Mouse (Mus musculus) embryonic facial prominence, embryonic 10.5 days (tissue): Measurements from ENCODE around the gene Snx27. TPM values are rescaled to one million over a fixed set of nuclear protein-coding genes. Genes with fewer than 3 reads are reported as not detected.
A peak's percentile ranks its signal among the peaks of the same experiment; 100 is the strongest.

Experiments
- DNase-seq: peaks from one replicate; pipeline ENCODE4 v3.0.0-alpha.2; 2017; ENCODE audit warnings: low spot score
- H3K27ac ChIP-seq: fragments of 300-500 bp; sonication (generic); replicated peaks from 2 replicates; pipeline ENCODE4 v1.5.1; 2016; ENCODE audit warnings: mild to moderate bottlenecking
- H3K27me3 ChIP-seq: fragments of 300-500 bp; sonication (generic); replicated peaks from 2 replicates; pipeline ENCODE4 v1.6.1; 2016; ENCODE audit warnings: low read depth, mild to moderate bottlenecking; ENCODE audit not compliant: poor library complexity, severe bottlenecking
- H3K36me3 ChIP-seq: fragments of 300-500 bp; sonication (generic); replicated peaks from 2 replicates; pipeline ENCODE4 v1.6.1; 2016; ENCODE audit warnings: mild to moderate bottlenecking, moderate library complexity
- H3K4me1 ChIP-seq: fragments of 300-500 bp; sonication (generic); 2 replicates; pipeline ENCODE4 v1.6.1; 2016
- H3K4me3 ChIP-seq: fragments of 300-500 bp; sonication (generic); 2 replicates; pipeline ENCODE4 v1.5.1; 2016; ENCODE audit warnings: mild to moderate bottlenecking, moderate library complexity
- H3K9me3 ChIP-seq: fragments of 300-500 bp; sonication (generic); 2 replicates; pipeline ENCODE4 v1.6.1; 2016; ENCODE audit warnings: mild to moderate bottlenecking
- WGBS: fragments of 180-500 bp; shearing (Covaris S2); methylation state at CpG from one replicate; pipeline ENCODE4 v1.1.7; 2016; 5-methylcytosine and 5-hydroxymethylcytosine counted together
- polyA plus RNA-seq: library from polyadenylated mRNA; unstranded; fragments of >200 nt; fragmentation: Nextera tagmentation; extraction: Ambion mirVana; gene quantifications from 2 replicates; pipeline ENCODE4 v1.2.1, GENCODE M21; 2016

Snx27 gene
- polyA plus RNA-seq, 1 experiment from 2014 or later = 39.3 TPM

DNA sequence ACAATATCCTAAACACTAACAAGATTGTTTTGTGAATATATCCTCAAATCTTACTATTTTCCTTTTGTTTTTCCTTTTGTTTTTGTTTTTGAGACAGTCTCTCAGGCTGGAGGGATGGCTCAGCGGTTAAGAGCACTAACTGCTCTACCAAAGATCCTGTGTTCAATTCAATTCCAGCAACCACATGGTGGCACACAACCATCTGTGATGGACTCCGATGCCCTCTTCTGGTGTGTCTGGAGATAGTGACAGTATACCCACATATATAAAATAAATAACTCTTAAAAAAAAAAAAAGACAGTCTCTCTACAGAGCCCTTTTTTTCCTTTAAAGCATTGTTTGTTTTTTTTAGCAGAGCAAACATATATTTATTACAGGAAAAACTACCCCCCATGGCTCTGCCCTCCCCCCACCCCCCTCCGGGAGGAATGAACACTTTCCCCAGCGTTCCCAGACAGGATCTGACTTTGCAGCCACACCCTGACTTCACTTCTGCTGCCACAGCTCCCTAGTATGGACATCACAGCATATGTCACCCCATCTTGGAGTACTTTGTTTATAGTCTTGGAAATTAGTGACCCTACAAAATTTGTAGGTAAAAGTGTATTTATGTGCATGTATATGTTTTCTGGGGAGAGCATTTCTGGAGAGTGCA is 18.0 kb downstream of the Snx27 start:
- Histone ChIP-seq H3K4me3 (no peak overlapping the region), H3K4me1 (peaks cover 18% of the 10 kb centered on the region), H3K27me3 (no peaks in the 10 kb centered on the region), H3K36me3 (peaks cover 22% of the 10 kb centered on the region), H3K27ac (no peak overlapping the region), H3K9me3 (no peaks in the 10 kb centered on the region)
- 71% methylated on average over 4 of the region's 4 CpGs for WGBS
- no peak for DNase-seq

DNA sequence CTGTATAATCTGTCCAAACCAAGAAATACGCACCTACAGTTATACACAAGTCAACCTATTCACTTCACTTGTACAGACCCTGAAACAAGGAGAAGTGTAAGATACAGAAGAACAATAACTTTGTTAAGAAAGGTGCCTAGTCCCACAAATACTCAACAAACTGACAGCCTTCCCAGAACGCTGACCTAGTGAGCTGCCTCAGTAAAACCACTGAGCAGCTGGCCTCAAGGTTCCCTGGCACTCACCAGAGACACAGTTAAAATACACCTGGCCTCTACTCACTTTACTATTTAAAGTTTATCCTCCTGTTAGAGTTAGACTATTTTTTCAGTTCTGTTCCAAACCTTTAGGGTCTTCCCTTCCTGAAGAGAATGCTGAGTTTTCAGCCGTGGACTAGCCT is 19.4 kb downstream of the Snx27 start:
- Histone ChIP-seq H3K9me3 (no peaks in the 10 kb centered on the region), H3K4me3 (no peak overlapping the region), H3K4me1 (peaks cover 18% of the 10 kb centered on the region), H3K27me3 (no peaks in the 10 kb centered on the region), H3K36me3 (peaks cover 35% of the 10 kb centered on the region), H3K27ac (no peak overlapping the region)
- 77% methylated on average over 3 of the region's 3 CpGs for WGBS
- DNase-seq = no peak

DNA sequence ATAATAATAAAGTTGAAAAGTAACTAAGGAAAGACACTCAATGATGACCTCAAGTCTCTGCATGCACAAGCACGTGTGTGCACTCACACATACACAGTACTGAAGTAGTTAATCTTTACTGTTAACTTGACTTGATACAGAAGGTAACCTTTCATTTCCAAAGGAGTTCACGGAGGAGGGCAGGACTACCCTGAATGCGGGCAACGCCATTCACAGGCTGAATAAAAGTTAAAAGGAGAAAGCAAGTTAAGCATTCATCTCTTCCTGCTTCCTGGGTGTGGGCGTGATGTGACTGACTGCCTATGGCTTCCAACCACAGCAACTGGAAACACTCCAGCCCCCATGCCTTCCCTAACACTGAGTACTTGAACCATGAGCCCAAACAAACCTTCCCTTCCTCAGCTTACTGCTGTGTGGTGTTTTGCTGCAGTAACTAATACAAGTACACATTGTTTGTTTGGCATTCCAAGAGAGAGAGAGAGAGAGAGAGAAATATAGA is 22.5 kb downstream of the Snx27 start:
- no peak overlapping the region for H3K4me3 ChIP-seq
- H3K27me3 ChIP-seq = no peaks in the 10 kb centered on the region
- WGBS = 89% methylated on average over 5 of the region's 5 CpGs
- H3K4me1 ChIP-seq = peaks cover 5% of the 10 kb centered on the region
- H3K36me3 ChIP-seq = peaks cover 48% of the 10 kb centered on the region
- H3K9me3 ChIP-seq = no peaks in the 10 kb centered on the region
- H3K27ac ChIP-seq = no peak overlapping the region
- DNase-seq = no peak

DNA sequence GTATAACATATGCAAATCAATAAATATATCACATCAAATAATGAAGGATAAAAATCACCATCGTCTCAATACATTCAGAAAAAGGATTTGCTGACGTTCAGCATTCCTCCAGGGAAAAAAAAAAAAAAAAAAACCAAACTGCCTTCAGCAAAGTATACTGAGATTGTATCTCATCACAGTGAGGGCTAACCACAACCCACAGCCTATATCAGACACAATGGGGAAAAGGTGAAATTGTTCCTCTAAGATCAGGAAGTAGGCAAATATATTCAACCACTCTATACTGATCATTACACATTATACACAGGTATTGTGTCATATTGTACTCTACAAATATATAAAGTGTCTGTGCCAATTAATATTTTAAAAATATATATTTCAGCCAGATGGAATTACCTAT is 33.5 kb downstream of the Snx27 start:
- Histone ChIP-seq H3K27me3 (no peaks in the 10 kb centered on the region), H3K4me1 (no peaks in the 10 kb centered on the region), H3K36me3 (peaks cover 11% of the 10 kb centered on the region), H3K4me3 (no peak overlapping the region), H3K9me3 (no peaks in the 10 kb centered on the region), H3K27ac (no peak overlapping the region)
- 92% methylated on average over 2 of the region's 2 CpGs for WGBS
- DNase-seq = no peak

DNA sequence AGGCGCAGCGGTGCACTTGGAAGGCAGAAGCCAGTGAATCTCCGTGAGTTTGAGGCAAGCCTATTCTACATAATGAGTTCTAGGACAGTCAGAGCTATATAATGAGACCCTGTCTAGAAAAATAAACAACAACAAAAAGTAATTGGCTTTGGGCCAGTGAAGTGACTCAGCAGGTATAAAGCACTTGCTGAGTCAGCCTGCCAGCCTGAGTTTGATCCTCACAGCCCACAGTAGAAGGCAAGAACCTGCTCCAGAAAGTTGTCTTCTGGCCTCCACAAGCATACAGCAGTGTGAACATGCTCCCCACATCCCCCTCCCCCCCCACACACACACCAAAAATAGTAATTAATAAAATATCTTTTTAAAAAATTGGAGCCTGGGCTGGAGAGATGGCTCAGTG is 45.3 kb downstream of the Snx27 start:
- Histone ChIP-seq H3K9me3 (no peaks in the 10 kb centered on the region), H3K27ac (no peak overlapping the region), H3K27me3 (no peaks in the 10 kb centered on the region), H3K4me1 (no peaks in the 10 kb centered on the region), H3K4me3 (no peak overlapping the region), H3K36me3 (peaks cover 10% of the 10 kb centered on the region; the same call in 1 of the 2 replicates)
- no peak for DNase-seq
- WGBS = 92% methylated on average over 3 of the region's 3 CpGs

DNA sequence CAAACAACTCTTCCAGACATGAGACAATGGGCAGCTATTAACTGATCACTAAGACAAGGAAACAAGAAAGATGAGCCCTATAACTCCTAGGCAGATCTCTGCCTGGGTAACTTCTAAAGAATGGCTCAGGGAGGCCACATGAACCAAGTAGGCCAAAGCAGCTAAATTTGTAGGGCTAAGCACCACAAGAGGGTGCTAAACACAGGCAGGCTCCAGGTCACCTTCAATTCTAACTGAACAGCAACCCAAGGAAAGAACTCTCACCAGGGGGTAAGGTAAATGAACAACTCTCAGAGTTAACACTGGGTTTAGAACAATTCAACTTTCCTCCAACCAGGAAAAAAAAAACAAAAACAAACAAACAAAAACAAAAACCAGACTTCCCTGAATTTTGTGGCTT is 48.5 kb downstream of the Snx27 start:
- Histone ChIP-seq H3K9me3 (no peaks in the 10 kb centered on the region), H3K4me1 (no peaks in the 10 kb centered on the region), H3K36me3 (peaks cover 20% of the 10 kb centered on the region), H3K27me3 (no peaks in the 10 kb centered on the region), H3K4me3 (no peak overlapping the region), H3K27ac (no peak overlapping the region)
- no peak for DNase-seq

DNA sequence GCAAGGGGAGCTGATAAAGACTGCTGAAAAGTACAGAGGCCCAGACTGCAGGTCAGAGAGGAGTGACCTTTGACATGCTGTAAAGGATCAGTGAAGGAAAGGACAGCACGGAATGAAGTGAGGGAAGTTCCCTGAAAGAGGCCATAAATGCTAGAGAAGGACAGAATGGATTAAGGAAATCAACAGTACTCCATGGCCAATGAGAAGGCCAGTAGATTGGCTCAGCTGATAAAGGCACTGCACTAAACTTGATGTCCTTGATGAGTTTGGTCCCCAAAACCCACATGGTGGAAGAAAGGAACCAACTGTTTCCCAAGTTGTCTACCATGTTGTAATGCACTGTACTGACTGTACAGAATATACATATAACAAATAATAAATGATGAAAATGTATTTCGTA is 55.8 kb downstream of the Snx27 start:
- WGBS = 81% methylated on average over 2 of the region's 2 CpGs
- no peak overlapping the region for H3K27ac ChIP-seq
- no peak overlapping the region for H3K4me3 ChIP-seq
- H3K36me3 ChIP-seq = peaks cover 81% of the 10 kb centered on the region
- no peak for DNase-seq
- H3K27me3 ChIP-seq = no peaks in the 10 kb centered on the region
- H3K9me3 ChIP-seq = no peaks in the 10 kb centered on the region
- H3K4me1 ChIP-seq = no peaks in the 10 kb centered on the region

DNA sequence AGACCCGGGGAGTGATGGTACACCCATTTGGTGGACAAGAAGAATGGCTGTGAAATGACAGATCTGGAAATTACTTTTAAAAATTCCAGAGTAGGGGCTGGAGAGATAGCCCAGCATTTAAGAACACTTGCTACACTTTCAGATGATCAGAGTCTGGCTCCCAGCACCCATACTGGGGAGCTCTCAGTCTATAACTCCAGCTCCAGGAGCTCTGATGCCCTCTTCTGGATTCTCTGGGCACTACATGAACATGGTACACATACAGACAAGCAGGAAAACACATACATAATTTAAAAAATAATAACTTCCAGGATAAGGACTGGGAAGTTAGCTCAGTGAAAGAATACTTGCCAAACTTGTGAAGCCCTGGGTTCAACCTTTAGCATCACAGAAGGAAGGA is 75.9 kb downstream of the Snx27 start:
- DNase-seq = no peak
- H3K9me3 ChIP-seq = no peaks in the 10 kb centered on the region
- 97% methylated on average over 1 of the region's 1 CpGs for WGBS

DNA sequence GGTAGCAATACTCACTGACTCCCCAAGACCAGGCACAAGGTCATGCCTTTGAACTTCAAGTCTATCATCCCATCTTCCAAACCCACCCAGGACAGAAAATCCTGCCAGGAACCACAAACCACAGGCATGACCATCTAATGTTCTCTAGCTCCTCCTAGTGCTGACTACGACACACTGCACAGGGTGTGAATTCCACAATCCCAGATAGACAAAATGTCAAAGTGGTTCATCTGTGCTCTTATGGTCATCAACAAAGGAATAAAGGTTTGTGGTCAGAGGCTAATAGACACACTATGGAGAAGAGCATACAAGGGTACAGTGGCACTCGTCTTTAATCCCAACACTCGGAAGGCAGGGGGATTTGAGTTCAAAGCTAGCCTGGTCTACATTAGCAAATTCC is 80.3 kb downstream of the Snx27 start:
- Histone ChIP-seq H3K27ac (no peak overlapping the region), H3K9me3 (no peaks in the 10 kb centered on the region), H3K27me3 (no peaks in the 10 kb centered on the region), H3K36me3 (peaks cover 73% of the 10 kb centered on the region), H3K4me1 (no peaks in the 10 kb centered on the region), H3K4me3 (no peak overlapping the region)
- no peak for DNase-seq
- 76% methylated on average over 3 of the region's 3 CpGs for WGBS

More for the DNA sequence above, 75.9 kb downstream of the Snx27 start:
- peaks cover 75% of the 10 kb centered on the region for H3K36me3 ChIP-seq
- H3K4me3 ChIP-seq = no peak overlapping the region
- H3K27ac ChIP-seq = no peak overlapping the region
- no peaks in the 10 kb centered on the region for H3K4me1 ChIP-seq
- no peaks in the 10 kb centered on the region for H3K27me3 ChIP-seq

DNA sequence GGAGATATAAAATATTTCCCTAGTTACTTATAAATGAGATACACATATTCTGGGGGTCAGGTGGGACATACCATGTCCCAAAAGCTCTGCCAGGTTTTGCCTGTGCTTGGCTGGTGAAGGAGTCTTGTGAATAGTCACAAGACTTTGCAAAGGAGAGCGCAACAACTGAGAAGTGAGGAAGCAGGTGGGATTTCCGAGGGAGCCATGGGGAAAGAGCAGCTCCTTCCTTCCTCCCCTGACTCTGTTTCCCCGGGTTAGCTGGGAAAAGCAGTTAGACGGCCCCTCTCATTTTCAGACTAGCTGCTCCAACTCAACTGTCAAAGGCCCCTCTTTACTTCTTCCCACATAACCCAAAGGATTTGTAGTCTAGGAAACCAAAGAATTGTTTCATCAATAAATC is 85.4 kb downstream of the Snx27 start:
- no peak for DNase-seq
- Histone ChIP-seq H3K36me3 (peaks cover 80% of the 10 kb centered on the region), H3K27ac (no peak overlapping the region), H3K9me3 (no peaks in the 10 kb centered on the region), H3K4me3 (no peak overlapping the region), H3K27me3 (no peaks in the 10 kb centered on the region), H3K4me1 (no peaks in the 10 kb centered on the region)
- 86% methylated on average over 4 of the region's 4 CpGs for WGBS

DNA sequence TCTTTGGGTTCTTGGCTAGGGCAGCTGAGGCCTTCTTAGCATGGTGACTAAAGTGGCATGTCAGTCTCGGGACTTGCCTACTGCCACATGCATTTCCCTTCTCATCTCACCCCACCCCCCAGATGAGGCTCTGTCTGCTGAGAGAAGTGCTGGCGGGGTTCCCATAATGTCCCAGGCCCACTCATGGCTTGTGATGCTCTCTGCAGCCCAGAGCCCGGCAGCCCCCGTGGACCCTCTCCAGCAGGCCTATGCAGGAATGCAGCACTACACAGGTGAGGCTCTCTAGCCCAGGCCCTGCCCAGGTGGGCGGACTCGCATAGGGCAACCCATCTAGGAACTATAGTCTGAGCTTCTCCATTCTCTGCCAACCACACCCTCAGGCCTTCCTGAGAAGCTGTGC is 94.9 kb downstream of the Snx27 start:
- DNase-seq = no peak
- Histone ChIP-seq H3K4me1 (peaks cover 37% of the 10 kb centered on the region), H3K36me3 (peaks cover 38% of the 10 kb centered on the region), H3K27me3 (no peaks in the 10 kb centered on the region), H3K9me3 (no peaks in the 10 kb centered on the region), H3K27ac (no peak overlapping the region), H3K4me3 (no peak overlapping the region)
- 81% methylated on average over 6 of the region's 6 CpGs for WGBS

DNA sequence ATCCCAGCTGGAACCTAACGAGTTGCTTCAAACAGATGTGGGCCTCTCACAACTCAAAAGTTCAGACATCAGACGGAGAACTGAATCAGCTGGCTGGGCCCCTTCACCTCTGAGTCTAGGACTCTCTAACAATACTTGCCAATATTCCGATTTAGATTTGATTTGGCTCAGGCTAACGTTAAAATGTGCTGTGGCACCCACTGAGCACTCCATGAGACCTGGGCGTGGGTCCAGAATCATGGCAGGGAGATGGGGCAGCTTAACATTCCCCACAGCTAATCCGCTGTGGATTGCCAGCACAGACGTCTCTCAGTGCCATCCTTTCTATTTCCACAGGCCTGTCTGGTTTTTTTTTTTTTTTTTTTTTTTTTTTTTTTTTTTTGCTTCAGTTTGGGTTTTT is 96.6 kb downstream of the Snx27 start:
- Histone ChIP-seq H3K36me3 (peaks cover 27% of the 10 kb centered on the region), H3K27me3 (peaks cover 9% of the 10 kb centered on the region), H3K9me3 (no peaks in the 10 kb centered on the region), H3K4me3 (no peak overlapping the region), H3K27ac (no peak overlapping the region), H3K4me1 (peaks cover 45% of the 10 kb centered on the region)
- 77% methylated on average over 7 of the region's 7 CpGs for WGBS
- no peak for DNase-seq

DNA sequence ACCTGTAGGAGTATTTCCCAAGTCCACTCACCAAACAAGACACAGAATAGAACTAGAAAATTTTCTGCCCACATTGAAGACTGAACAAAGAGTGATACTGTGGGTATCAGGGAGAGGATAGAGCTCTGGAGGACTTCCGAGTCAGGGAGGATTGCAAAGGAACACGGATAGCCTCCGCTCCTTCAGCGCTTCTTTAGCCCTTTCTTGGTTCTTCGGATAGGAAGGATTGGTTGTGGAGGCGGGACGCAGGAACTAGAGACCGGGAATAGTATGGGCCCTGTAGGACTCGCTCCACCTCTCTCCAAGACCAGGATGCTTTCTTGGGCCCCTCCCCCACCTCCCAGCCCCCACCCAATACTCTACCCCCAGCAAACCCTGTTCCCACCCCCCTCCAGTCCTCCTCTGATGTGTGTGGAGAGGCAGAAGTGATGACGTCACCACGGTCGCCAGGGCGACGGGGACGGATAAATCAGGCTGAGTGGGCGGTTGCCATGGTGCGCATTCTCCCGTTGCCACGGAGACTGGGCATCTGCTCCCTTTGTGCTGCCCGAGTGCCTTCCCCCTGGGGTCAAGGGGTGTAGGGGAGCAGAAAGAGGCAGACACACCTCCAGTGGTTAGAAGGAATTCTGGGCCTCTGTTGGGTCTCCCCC is 98.6 kb downstream of the Snx27 start:
- Histone ChIP-seq H3K9me3 (no peaks in the 10 kb centered on the region), H3K27me3 (peaks cover 29% of the 10 kb centered on the region), H3K4me3 (peak overlapping the region; percentile 33), H3K36me3 (peaks cover 10% of the 10 kb centered on the region), H3K27ac (peak overlapping the region; percentile 73), H3K4me1 (peaks cover 60% of the 10 kb centered on the region)
- 12% methylated on average over 20 of the region's 20 CpGs for WGBS
- peak; percentile 87 for DNase-seq
